Mouse (Mus musculus) lung, postnatal 0 days (tissue): ENCODE data around the gene Katna1. TPM values are rescaled to one million over a fixed set of nuclear protein-coding genes. Genes with fewer than 3 reads are reported as not detected.
A peak's percentile ranks its signal among the peaks of the same experiment; 100 is the strongest.

ENCODE experiments used
- ATAC-seq: fragments of 200-750 bp; cut with Nextera tagmentation; 2 replicates; pipeline ENCODE4 v1.8.0; 2017; ENCODE audit warnings: moderate library complexity
- DNase-seq: peaks from one replicate; pipeline ENCODE4 v3.0.0-alpha.2; 2016; ENCODE audit warnings: low spot score
- H3K27ac ChIP-seq: fragments of 300-500 bp; sonication (generic); 2 replicates; pipeline ENCODE4 v1.5.1; 2014; ENCODE audit warnings: antibody characterized with exemption, mild to moderate bottlenecking, low read length, mixed read lengths
- H3K27me3 ChIP-seq: fragments of 300-500 bp; sonication (generic); replicated peaks from 2 replicates; pipeline ENCODE4 v1.6.1; 2014; ENCODE audit warnings: low read length, mixed read lengths; ENCODE audit not compliant: insufficient read depth
- H3K36me3 ChIP-seq: fragments of 300-500 bp; sonication (generic); 2 replicates; pipeline ENCODE4 v1.6.1; 2014; ENCODE audit warnings: low read length, mixed read lengths; ENCODE audit not compliant: insufficient read depth
- H3K4me1 ChIP-seq: fragments of 300-500 bp; sonication (generic); 2 replicates; pipeline ENCODE4 v1.6.1; 2014; ENCODE audit warnings: antibody characterized with exemption, low read depth, low read length, mixed read lengths; ENCODE audit not compliant: insufficient read depth
- H3K4me2 ChIP-seq: fragments of 300-500 bp; sonication (generic); replicated peaks from 2 replicates; pipeline ENCODE4 v1.6.1; 2014; ENCODE audit warnings: low read depth, mild to moderate bottlenecking, low read length, moderate library complexity, mixed read lengths
- H3K4me3 ChIP-seq: fragments of 300-500 bp; sonication (generic); 2 replicates; pipeline ENCODE4 v1.5.1; 2014; ENCODE audit warnings: low read depth, low read length
- H3K9ac ChIP-seq: fragments of 300-500 bp; sonication (generic); replicated peaks from 2 replicates; pipeline ENCODE4 v1.6.1; 2014; ENCODE audit warnings: low read depth, mild to moderate bottlenecking
- H3K9me3 ChIP-seq: fragments of 300-500 bp; sonication (generic); 2 replicates; pipeline ENCODE4 v1.6.1; 2016; ENCODE audit warnings: low read length, mixed read lengths
- CTCF ChIP-seq: IDR thresholded peaks from 2 replicates; pipeline ENCODE4 v1.5.1; 2016; ENCODE audit warnings: antibody characterized with exemption, mild to moderate bottlenecking
- EP300 ChIP-seq: IDR thresholded peaks from 2 replicates; pipeline ENCODE4 v1.6.1; 2016; ENCODE audit warnings: antibody characterized with exemption, mild to moderate bottlenecking, control low read depth
- WGBS: fragments of 180-500 bp; shearing (Covaris S2); extraction: QIAGEN DNeasy Blood & Tissue Kit; methylation state at CpG from one replicate; pipeline ENCODE4 v1.1.7; 2014; 5-methylcytosine and 5-hydroxymethylcytosine counted together
- polyA plus RNA-seq: library from polyadenylated mRNA; unstranded; fragments of >200 nt; fragmentation: Nextera tagmentation; extraction: Ambion mirVana; gene quantifications from 2 replicates; pipeline ENCODE4 v1.2.1, GENCODE M21; 2015

Katna1 gene
- polyA plus RNA-seq, 1 experiment from 2014 or later, result 30.6 TPM

DNA sequence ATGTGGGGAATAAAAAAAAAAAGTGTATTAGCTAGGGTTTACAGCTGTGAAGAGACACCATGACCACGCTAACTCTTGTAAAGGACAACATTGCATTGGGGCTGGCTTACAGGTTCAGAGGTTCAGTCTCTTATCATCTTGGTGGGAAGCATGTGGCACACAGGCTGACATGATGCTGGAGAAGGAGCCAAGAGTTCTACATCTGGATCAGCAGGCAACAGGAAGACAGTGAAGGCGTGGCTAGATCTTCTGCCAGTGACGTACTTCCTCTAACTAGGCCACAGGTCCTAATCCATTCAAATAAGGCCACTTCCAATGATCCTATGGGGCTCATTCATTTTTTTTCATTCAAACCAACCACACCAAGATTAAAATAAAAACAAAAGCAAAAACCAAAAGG, 25.7 kb upstream of the Katna1 start:
- TF ChIP-seq CTCF, result no peak
- TF ChIP-seq EP300, result no peak
- H3K36me3 ChIP-seq, result peaks cover 44% of the 10 kb centered on the region
- no peak overlapping the region for H3K9ac ChIP-seq
- H3K4me2 ChIP-seq, result no peak overlapping the region
- no peak for ATAC-seq
- no peaks in the 10 kb centered on the region for H3K9me3 ChIP-seq
- no peaks in the 10 kb centered on the region for H3K27me3 ChIP-seq
- WGBS, result 75% methylated on average over 3 of the region's 3 CpGs
- no peaks in the 10 kb centered on the region for H3K4me1 ChIP-seq
- no peak overlapping the region for H3K4me3 ChIP-seq
- no peak for DNase-seq
- H3K27ac ChIP-seq, result no peak overlapping the region

DNA sequence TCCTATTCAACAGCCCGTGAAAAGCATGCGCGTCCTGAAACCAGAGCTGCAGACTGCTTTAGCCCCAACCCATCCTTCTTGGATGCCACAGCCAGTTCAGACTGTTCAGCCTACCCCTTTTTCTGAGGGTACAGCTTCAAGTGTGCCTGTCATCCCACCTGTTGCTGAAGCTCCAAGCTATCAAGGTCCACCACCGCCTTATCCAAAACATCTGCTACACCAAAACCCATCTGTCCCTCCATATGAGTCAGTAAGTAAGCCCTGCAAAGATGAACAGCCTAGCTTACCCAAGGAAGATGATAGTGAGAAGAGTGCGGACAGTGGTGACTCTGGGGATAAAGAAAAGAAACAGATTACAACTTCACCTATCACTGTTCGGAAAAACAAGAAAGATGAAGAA, 23.2 kb upstream of the Katna1 start:
- Histone ChIP-seq H3K4me2 (no peak overlapping the region), H3K27ac (no peak overlapping the region), H3K36me3 (peaks cover 37% of the 10 kb centered on the region), H3K9ac (no peak overlapping the region), H3K4me1 (no peaks in the 10 kb centered on the region), H3K9me3 (no peaks in the 10 kb centered on the region), H3K27me3 (no peaks in the 10 kb centered on the region), H3K4me3 (no peak overlapping the region)
- no peak for TF ChIP-seq EP300
- no peak for TF ChIP-seq CTCF
- ATAC-seq (no peak), DNase-seq (no peak)
- WGBS, result 96% methylated on average over 6 of the region's 6 CpGs

DNA sequence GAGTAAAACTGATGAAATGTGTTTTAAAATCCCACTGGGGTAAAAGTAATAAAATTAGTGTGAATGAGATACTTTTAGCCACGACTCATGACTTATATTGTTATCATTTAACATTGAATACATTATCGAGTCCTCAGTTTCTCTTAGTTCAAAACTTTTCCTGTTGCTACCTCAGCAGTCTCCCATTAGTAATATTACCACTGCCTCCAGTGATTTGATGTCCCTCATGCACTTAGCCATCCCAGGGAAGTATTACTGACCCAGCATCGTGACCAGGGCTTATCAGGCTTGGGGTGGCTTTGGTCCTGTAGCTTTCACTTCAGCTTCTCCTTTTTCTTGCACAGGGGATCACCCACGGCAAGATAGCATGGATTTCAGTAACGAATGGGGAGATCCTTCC, 15.7 kb upstream of the Katna1 start:
- Histone ChIP-seq H3K9ac (no peak overlapping the region), H3K27me3 (no peaks in the 10 kb centered on the region), H3K36me3 (peaks cover 17% of the 10 kb centered on the region), H3K4me1 (no peaks in the 10 kb centered on the region), H3K27ac (no peak overlapping the region), H3K9me3 (no peaks in the 10 kb centered on the region), H3K4me3 (no peak overlapping the region), H3K4me2 (no peak overlapping the region)
- ATAC-seq (no peak), DNase-seq (no peak)
- WGBS, result 87% methylated on average over 5 of the region's 5 CpGs
- no peak for TF ChIP-seq EP300

DNA sequence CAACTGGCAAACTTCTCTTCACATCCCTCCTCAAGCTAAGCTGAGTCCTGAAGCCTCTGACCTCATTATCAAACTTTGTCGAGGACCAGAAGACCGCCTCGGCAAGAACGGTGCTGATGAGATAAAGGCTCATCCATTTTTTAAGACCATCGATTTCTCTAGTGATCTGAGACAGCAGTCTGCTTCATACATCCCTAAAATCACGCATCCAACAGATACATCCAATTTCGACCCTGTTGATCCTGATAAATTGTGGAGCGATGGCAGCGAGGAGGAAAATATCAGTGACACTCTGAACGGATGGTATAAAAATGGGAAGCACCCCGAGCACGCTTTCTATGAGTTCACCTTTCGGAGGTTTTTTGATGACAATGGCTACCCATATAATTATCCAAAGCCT, 13.3 kb upstream of the Katna1 start:
- no peak overlapping the region for H3K4me3 ChIP-seq
- H3K4me1 ChIP-seq, result no peaks in the 10 kb centered on the region
- H3K36me3 ChIP-seq, result peaks cover 17% of the 10 kb centered on the region
- H3K9me3 ChIP-seq, result no peaks in the 10 kb centered on the region
- no peak for TF ChIP-seq EP300
- no peak for TF ChIP-seq CTCF
- no peak overlapping the region for H3K27ac ChIP-seq
- ATAC-seq (no peak), DNase-seq (no peak)
- no peaks in the 10 kb centered on the region for H3K27me3 ChIP-seq
- no peak overlapping the region for H3K4me2 ChIP-seq
- 90% methylated on average over 13 of the region's 13 CpGs for WGBS
- H3K9ac ChIP-seq, result no peak overlapping the region

DNA sequence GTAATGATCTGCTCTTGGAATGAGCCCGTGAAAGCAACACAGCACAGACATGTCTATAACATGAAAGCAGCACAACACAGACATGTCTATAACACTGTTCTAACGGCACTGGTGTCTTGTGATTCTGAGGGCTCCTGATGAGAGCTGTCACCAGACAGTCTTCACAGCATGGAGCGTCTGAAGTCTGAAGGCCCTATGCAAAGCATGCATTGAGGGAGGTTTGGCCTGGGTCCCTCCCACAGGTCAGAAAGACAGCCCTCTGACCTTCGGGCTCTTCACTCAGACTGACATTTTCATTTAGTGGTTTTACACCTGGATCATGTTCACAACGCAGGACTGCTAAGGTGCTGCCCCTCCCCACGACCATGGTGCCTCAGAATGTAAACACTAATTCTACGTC, 10.7 kb upstream of the Katna1 start:
- DNase-seq, result no peak
- no peak overlapping the region for H3K9ac ChIP-seq
- no peaks in the 10 kb centered on the region for H3K27me3 ChIP-seq
- H3K9me3 ChIP-seq, result no peaks in the 10 kb centered on the region
- peaks cover 17% of the 10 kb centered on the region for H3K36me3 ChIP-seq
- TF ChIP-seq EP300 (no peak), CTCF (no peak)
- H3K4me1 ChIP-seq, result no peaks in the 10 kb centered on the region
- no peak overlapping the region for H3K4me3 ChIP-seq
- WGBS, result 77% methylated on average over 7 of the region's 7 CpGs
- no peak overlapping the region for H3K27ac ChIP-seq
- no peak for ATAC-seq
- no peak overlapping the region for H3K4me2 ChIP-seq

DNA sequence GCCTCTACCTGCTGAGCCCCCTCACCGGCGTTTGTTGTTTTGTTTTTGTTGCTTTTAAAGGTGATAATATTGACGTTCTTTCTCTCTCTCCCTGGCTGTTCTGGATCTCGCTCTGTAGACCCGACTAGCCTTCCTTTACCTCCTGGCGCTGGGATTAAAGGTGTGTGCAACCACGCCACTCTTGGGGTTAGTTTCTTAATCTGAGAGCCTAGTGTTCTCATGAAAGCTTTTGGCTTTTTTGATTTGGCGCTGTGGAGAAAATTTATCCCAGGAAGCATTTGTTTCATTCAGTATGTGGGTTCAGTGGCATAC, 657 bp downstream of the Katna1 start:
- WGBS, result under 1% methylated on average over 8 of the region's 8 CpGs
- no peaks in the 10 kb centered on the region for H3K27me3 ChIP-seq
- no peak for DNase-seq

DNA sequence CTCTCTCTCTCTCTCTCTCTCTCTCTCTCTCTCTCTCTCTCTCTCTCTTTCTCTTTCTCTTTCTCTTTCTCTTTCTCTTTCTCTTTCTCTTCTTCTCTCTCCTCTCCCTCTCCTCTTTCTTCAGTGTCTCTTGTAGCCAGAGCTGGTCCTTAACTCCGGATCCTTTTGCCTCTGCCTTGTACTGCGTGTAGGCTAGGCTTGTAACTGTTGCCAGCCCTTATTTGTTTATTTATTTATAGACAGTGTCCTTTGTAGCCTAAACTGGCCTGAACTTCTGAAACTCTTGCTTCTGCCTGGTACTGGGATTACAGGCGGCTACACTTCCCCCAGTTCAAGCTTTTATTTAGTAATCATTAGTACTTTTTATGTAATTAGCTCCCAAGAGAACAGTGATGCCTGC, 1.2 kb downstream of the Katna1 start:
- 19% methylated on average over 3 of the region's 3 CpGs for WGBS
- TF ChIP-seq CTCF (no peak), EP300 (no peak)
- no peak for ATAC-seq
- Histone ChIP-seq H3K4me3 (0 out of 2 replicates have a peak overlapping the region, but pooled peaks have one; percentile 6), H3K4me2 (peak overlapping the region; percentile 91), H3K9ac (no peak overlapping the region; the same call in 1 of the 2 replicates), H3K4me1 (peaks cover 2% of the 10 kb centered on the region; the same call in 1 of the 2 replicates), H3K27ac (no peak overlapping the region), H3K9me3 (no peaks in the 10 kb centered on the region), H3K27me3 (no peaks in the 10 kb centered on the region), H3K36me3 (no peaks in the 10 kb centered on the region)
- no peak for DNase-seq

More for the DNA sequence above, 657 bp downstream of the Katna1 start:
- Histone ChIP-seq H3K27ac (peak overlapping the region; percentile 74), H3K4me3 (peak overlapping the region; percentile 89), H3K4me2 (peak overlapping the region; percentile 91), H3K4me1 (peaks cover 2% of the 10 kb centered on the region; the same call in 1 of the 2 replicates), H3K36me3 (no peaks in the 10 kb centered on the region), H3K9ac (peak overlapping the region; percentile 74), H3K9me3 (no peaks in the 10 kb centered on the region)
- TF ChIP-seq CTCF, result no peak
- TF ChIP-seq EP300, result no peak
- ATAC-seq, result no peak
